Mouse (Mus musculus) gastrocnemius, postnatal 25 days (tissue): Measurements from ENCODE around the gene Stk40. TPM values are rescaled to one million over a fixed set of nuclear protein-coding genes. Genes with fewer than 3 reads are reported as not detected.

Experiments used
- total RNA-seq, 2 experiments: library from RNA; stranded (reverse); gene quantifications; 1 replicate in 1 of 2; 2 replicates in 1 of 2; pipeline ENCODE4 v1.2.3; 2021

Gene Stk40
- total RNA-seq, 2 experiments from 2014 or later: 70.8 to 75.6 TPM

Other genes with a start within 250 kb of the Stk40 start
- under 1 TPM; 0.13 to 0.21 TPM for gene Csf3r, start 79.4 kb upstream of the Stk40 start, total RNA-seq
- 10 to 100 TPM; 65.8 to 68.8 TPM for gene Mrps15, start 57.0 kb upstream of the Stk40 start, total RNA-seq
- gene Oscp1, start 45.4 kb upstream of the Stk40 start, total RNA-seq: 1 to 10 TPM in 1 of 2 experiments, under 1 TPM in 1; 0.72 to 2.2 TPM
- gene Lsm10, start 7.3 kb upstream of the Stk40 start, total RNA-seq: 1 to 10 TPM; 6.7 to 7.6 TPM
- gene Eva1b, start 43.8 kb downstream of the Stk40 start, total RNA-seq: 1 to 10 TPM; 6.3 to 6.8 TPM
- 1 to 10 TPM in 1 of 2 experiments, under 1 TPM in 1; 0.94 to 1.3 TPM for gene Sh3d21, start 59.5 kb downstream of the Stk40 start, total RNA-seq
- gene Thrap3, start 98.8 kb downstream of the Stk40 start, total RNA-seq: 10 to 100 TPM; 90.9 to 92.4 TPM
- gene Map7d1, start 152.4 kb downstream of the Stk40 start, total RNA-seq: 100 to 1,000 TPM; 166 to 187 TPM
- 10 to 100 TPM; 18.0 to 21.0 TPM for gene Trappc3, start 158.4 kb downstream of the Stk40 start, total RNA-seq
- 1 to 10 TPM in 1 of 2 experiments, under 1 TPM in 1; 0.96 to 3.9 TPM for gene Col8a2, start 182.8 kb downstream of the Stk40 start, total RNA-seq
- 1 to 10 TPM; 7.4 to 8.4 TPM for gene Adprhl2, start 217.7 kb downstream of the Stk40 start, total RNA-seq
- gene Tekt2, start 221.7 kb downstream of the Stk40 start, total RNA-seq: under 1 TPM; 0.31 to 0.88 TPM